Mouse (Mus musculus): ENCODE data around the gene Foxj1. TPM values are rescaled to one million over a fixed set of nuclear protein-coding genes. Genes with fewer than 3 reads are reported as not detected.

Gene Foxj1
- total and polyA plus RNA-seq, 3 experiments: 0.26 to 3.0 (median 2.6) TPM

GRCm38 (mm10) chr11:116306126-116306982, 28.8 kb downstream of the Foxj1 start:
- H3K4me2 ChIP-seq (ENCODE audit: insufficient read depth, low read depth, poor library complexity, severe bottlenecking): peak overlapping the region; percentile 97
- H3K9me3 ChIP-seq (replicated peaks; ENCODE audit: low read length): no peaks in the 10 kb centered on the region
- H3K4me1 ChIP-seq (ENCODE audit: control insufficient read depth in 1 of 2, insufficient read depth in 2 of 2): peaks cover 15 to 34% of the 10 kb centered on the region in 2 experiments
- peaks cover 23 to 38% of the 10 kb centered on the region in 2 experiments for H3K36me3 ChIP-seq (replicated peaks in 1 of 2; ENCODE audit: control insufficient read depth in 1 of 2, insufficient read depth in 1 of 2, low read length in 1 of 2)
- peak overlapping the region; percentile 79 to 93 (median 87) for H3K4me3 ChIP-seq (replicated peaks in 1 of 3; ENCODE audit: low read depth in 2 of 3, low read length in 2 of 3, poor library complexity in 1 of 3)
- no peaks in the 10 kb centered on the region for H3K27me3 ChIP-seq (replicated peaks)
- dilution Hi-C loops (cut with MboI; ENCODE audit: extremely low pct_ligation_motif_present, extremely low pct_unique_long_range_greater_than_20kb, low sequenced_read_pairs): no loop called here
- peaks cover 7% of the 10 kb centered on the region; the same call in 1 of the 2 replicates for H3K79me2 ChIP-seq (replicated peaks; ENCODE audit: control insufficient read depth, extremely low read depth, insufficient read depth, poor library complexity, severe bottlenecking)
- no peak overlapping the region for H3K27ac ChIP-seq (ENCODE audit: insufficient read depth, low read depth)
- H3K9ac ChIP-seq (ENCODE audit: insufficient read depth, low read depth): peak overlapping the region; percentile 81
- in situ Hi-C loops (cut with MboI; ENCODE audit: low pct_ligation_motif_present, low pct_unique_long_range_greater_than_20kb, low sequenced_read_pairs): no loop called here
- TF ChIP-seq CTCF (conservative IDR thresholded peaks at IDR 0.05 in 1 of 2, IDR thresholded peaks at IDR 0.05 in 1 of 2; ENCODE audit: low read depth in 2 of 2, low read length in 2 of 2): no peak
- no peak; the same call in 1 of the 2 replicates for TF ChIP-seq ETS1 (conservative IDR thresholded peaks at IDR 0.05; ENCODE audit: low read depth, low read length)
- TF ChIP-seq POLR2AphosphoS2 (IDR thresholded peaks at IDR 0.05; ENCODE audit: low read depth, low read length): peak; percentile 48; the same call in 1 of the 2 replicates
- TF ChIP-seq CHD2 (IDR thresholded peaks at IDR 0.05; ENCODE audit: low read length): peak; percentile 81
- peak; percentile 64; the same call in 1 of the 2 replicates for TF ChIP-seq MEF2A (IDR thresholded peaks at IDR 0.05; ENCODE audit: borderline replicate concordance, low read depth, low read length)
- peak; percentile 97 for TF ChIP-seq KAT2A (IDR thresholded peaks at IDR 0.05; ENCODE audit: insufficient replicate concordance, low read length)
- TF ChIP-seq SIN3A (IDR thresholded peaks at IDR 0.05; ENCODE audit: low read length): peak; percentile 97
- TF ChIP-seq NRF1 (IDR thresholded peaks at IDR 0.05; ENCODE audit: low read depth, low read length): peak; percentile 87
- no peak for TF ChIP-seq ZC3H11A (IDR thresholded peaks at IDR 0.05; ENCODE audit: low read depth, low read length)
- peak; percentile 62; the same call in 1 of the 2 replicates for TF ChIP-seq MAZ (IDR thresholded peaks at IDR 0.05; ENCODE audit: low read depth, low read length)
- TF ChIP-seq BHLHE40 (IDR thresholded peaks at IDR 0.05; ENCODE audit: low read depth, low read length): peak; percentile 54; the same call in 1 of the 2 replicates
- peak; percentile 67 for TF ChIP-seq IRF4 (IDR thresholded peaks at IDR 0.05; ENCODE audit: low read depth, low read length)
- TF ChIP-seq EP300 (IDR thresholded peaks at IDR 0.05; ENCODE audit: low read length): no peak
- TF ChIP-seq PAX5 (IDR thresholded peaks at IDR 0.05; ENCODE audit: low read length): no peak
- TF ChIP-seq SMC3 (IDR thresholded peaks at IDR 0.05; ENCODE audit: low read depth, low read length): no peak
- peak; percentile 98 for TF ChIP-seq ELF1 (IDR thresholded peaks at IDR 0.05; ENCODE audit: low read depth, low read length)
- TF ChIP-seq UBTF (IDR thresholded peaks at IDR 0.05; ENCODE audit: low read depth, low read length): no peak
- no peak for TF ChIP-seq MAFK (IDR thresholded peaks at IDR 0.05; ENCODE audit: insufficient replicate concordance, low read length)
- peak; percentile 34; the same call in 1 of the 2 replicates for TF ChIP-seq ZNF384 (IDR thresholded peaks at IDR 0.05; ENCODE audit: low read depth, low read length)
- no peak for TF ChIP-seq JUN (IDR thresholded peaks at IDR 0.05; ENCODE audit: insufficient read depth, low read depth, low read length)
- peak; percentile 100 for TF ChIP-seq HCFC1 (IDR thresholded peaks at IDR 0.05; ENCODE audit: low read depth, low read length)
- TF ChIP-seq RAD21 (IDR thresholded peaks at IDR 0.05; ENCODE audit: low read depth, low read length): no peak
- TF ChIP-seq NELFE (IDR thresholded peaks at IDR 0.05; ENCODE audit: low read depth, low read length): peak; percentile 71
- 0 out of 2 replicates have a peak, but pooled peaks have one; percentile 17 for TF ChIP-seq TBP (conservative IDR thresholded peaks at IDR 0.05; ENCODE audit: low read depth, low read length)
- TF ChIP-seq GABPA (IDR thresholded peaks at IDR 0.05; ENCODE audit: insufficient replicate concordance, low read depth, low read length): peak; percentile 63; the same call in 1 of the 2 replicates
- TF ChIP-seq CHD1 (IDR thresholded peaks at IDR 0.05; ENCODE audit: low read depth, low read length): no peak
- no peak for TF ChIP-seq ZMIZ1 (IDR thresholded peaks at IDR 0.05; ENCODE audit: low read depth, low read length)
- no peak for TF ChIP-seq E2F4 (IDR thresholded peaks at IDR 0.05; ENCODE audit: insufficient replicate concordance, low read depth, low read length)
- TF ChIP-seq ZKSCAN1 (IDR thresholded peaks at IDR 0.05; ENCODE audit: borderline replicate concordance, low read depth, low read length): no peak
- no peak for TF ChIP-seq JUND (conservative IDR thresholded peaks at IDR 0.05; ENCODE audit: low read depth, low read length)
- peak; percentile 58 for TF ChIP-seq MXI1 (IDR thresholded peaks at IDR 0.05; ENCODE audit: low read depth, low read length)
- TF ChIP-seq RCOR1 (conservative IDR thresholded peaks at IDR 0.05; ENCODE audit: low read depth, low read length): peak; percentile 91; the same call in 1 of the 2 replicates
- TF ChIP-seq USF1 (IDR thresholded peaks at IDR 0.05; ENCODE audit: low read depth, low read length): no peak
- no peak for TF ChIP-seq USF2 (conservative IDR thresholded peaks at IDR 0.05; ENCODE audit: low read depth, low read length)
- 0 out of 2 replicates have a peak, but pooled peaks have one; percentile 12 for TF ChIP-seq MYC (IDR thresholded peaks at IDR 0.05; ENCODE audit: low read depth, low read length)
- peak; percentile 90 for TF ChIP-seq POLR2A (IDR thresholded peaks at IDR 0.05; ENCODE audit: low read depth, low read length)
- TF ChIP-seq MAX (IDR thresholded peaks at IDR 0.05; ENCODE audit: low read length): peak; percentile 65
- TF ChIP-seq TCF12 (IDR thresholded peaks at IDR 0.05; ENCODE audit: low read depth, low read length): peak; percentile 89
- DNase-seq (ENCODE audit: extremely low read depth): peak; percentile 98

Data from CH12.LX (cell line).